Mouse (Mus musculus) macrophage (primary cell): ENCODE measurements around the gene Utp6. TPM values are rescaled to one million over a fixed set of nuclear protein-coding genes. Genes with fewer than 3 reads are reported as not detected.
"Not testable (repeated sequence)": the region's sequence is repeated elsewhere in the genome, so short reads cannot be mapped to it uniquely, and the experiment has no call there.

Experiments used
- H3K27ac ChIP-seq: fragments of 350-480 bp; formaldehyde crosslinking; 2 replicates; pipeline ENCODE4 v1.9.0; 2021
- H3K36me3 ChIP-seq: fragments of 350-480 bp; formaldehyde crosslinking; 2 replicates; pipeline ENCODE4 v1.9.0; 2021; ENCODE audit errors: inconsistent target
- H3K4me3 ChIP-seq: fragments of 350-480 bp; formaldehyde crosslinking; 2 replicates; pipeline ENCODE4 v1.9.0; 2021; ENCODE audit errors: inconsistent target
- H3K79me2 ChIP-seq: fragments of 350-480 bp; formaldehyde crosslinking; 2 replicates; pipeline ENCODE4 v1.9.0; 2021; ENCODE audit errors: inconsistent target
- WGBS: methylation state at CpG from one replicate; pipeline ENCODE4 v1.1.7; 2026; ENCODE audit warnings: inconsistent platforms; ENCODE audit not compliant: missing documents; 5-methylcytosine and 5-hydroxymethylcytosine counted together
- polyA plus RNA-seq: library from polyadenylated mRNA; stranded (reverse); fragments of 250-400 nt; gene quantifications from 3 replicates; pipeline ENCODE4 v1.2.4, GENCODE M21; 2018; ENCODE audit warnings: inconsistent platforms
- total RNA-seq, 78 experiments: library from RNA; depleted of rRNA; stranded (reverse); fragments of 250-400 nt; gene quantifications; 1 replicate in 9 of 78; 2 replicates in 24 of 78; 3 replicates in 43 of 78; 4 replicates in 2 of 78; pipeline ENCODE4 v1.2.4; 2018; ENCODE audit warnings: inconsistent platforms in 56 of 78

The Utp6 gene
- 10 to 100 TPM; 13.8 to 47.9 (median 30.7) TPM for total RNA-seq (2018; cell fraction: chromatin; rRNA removed)
- 10 to 100 TPM; 25.4 to 53.0 (median 38.6) TPM for total RNA-seq (2018; cell fraction: cytosol; rRNA removed)
- total RNA-seq (2018; cell fraction: nucleus; rRNA removed) = 10 to 100 TPM; 14.4 to 46.8 (median 28.4) TPM
- polyA plus RNA-seq = 27.8 to 53.2 TPM (median 43.3 TPM) in 3 replicates

DNA sequence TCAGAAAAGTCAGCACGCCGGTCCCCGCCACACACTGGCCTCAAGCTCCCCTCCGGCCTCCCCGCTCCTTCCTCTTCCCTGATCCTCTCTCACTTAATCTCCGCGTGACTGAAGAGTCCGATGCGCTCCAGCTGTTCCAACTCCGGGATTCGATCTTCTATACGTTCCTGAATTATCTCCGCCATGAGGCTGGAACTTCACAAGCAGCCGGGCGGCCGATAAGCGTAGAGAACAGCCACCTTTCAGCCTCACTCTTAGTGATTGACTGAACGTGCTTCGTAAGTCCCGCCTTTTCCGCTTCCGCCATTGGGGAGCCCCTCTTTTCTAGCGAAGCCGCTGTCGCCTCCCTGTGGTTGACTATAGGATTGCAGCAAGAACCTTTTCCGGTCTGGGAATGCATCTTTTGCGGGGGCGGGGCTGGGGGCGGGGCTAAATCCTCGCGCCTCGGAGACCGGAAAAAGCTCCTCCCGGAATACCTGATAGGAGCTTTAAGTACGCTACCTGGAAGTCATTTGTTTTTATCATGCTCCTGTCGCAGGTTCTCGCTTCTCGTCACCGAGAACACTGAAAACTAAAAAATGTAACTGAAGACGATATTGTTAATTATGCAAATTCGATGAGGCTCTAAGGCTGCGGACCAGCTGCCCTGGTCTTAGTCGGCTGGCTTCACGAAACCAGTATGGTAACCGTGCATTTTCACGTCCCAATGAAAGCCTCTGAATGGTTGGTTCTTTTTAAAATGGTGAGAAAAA is at the start of gene Utp6:
TSS of gene Utp6 (minus strand) at position 266 of the 752 bp plus-strand sequence.
- Histone ChIP-seq H3K36me3 (peaks cover 14% of the 10 kb centered on the region; the same call in 1 of the 2 replicates), H3K4me3 (peak within 1 kb of the TSS; percentile 89), H3K79me2 (peaks cover 22% of the 10 kb centered on the region), H3K27ac (peak within 1 kb of the TSS; percentile 66)
- 1% methylated on average over 46 of the region's 46 CpGs for WGBS

DNA sequence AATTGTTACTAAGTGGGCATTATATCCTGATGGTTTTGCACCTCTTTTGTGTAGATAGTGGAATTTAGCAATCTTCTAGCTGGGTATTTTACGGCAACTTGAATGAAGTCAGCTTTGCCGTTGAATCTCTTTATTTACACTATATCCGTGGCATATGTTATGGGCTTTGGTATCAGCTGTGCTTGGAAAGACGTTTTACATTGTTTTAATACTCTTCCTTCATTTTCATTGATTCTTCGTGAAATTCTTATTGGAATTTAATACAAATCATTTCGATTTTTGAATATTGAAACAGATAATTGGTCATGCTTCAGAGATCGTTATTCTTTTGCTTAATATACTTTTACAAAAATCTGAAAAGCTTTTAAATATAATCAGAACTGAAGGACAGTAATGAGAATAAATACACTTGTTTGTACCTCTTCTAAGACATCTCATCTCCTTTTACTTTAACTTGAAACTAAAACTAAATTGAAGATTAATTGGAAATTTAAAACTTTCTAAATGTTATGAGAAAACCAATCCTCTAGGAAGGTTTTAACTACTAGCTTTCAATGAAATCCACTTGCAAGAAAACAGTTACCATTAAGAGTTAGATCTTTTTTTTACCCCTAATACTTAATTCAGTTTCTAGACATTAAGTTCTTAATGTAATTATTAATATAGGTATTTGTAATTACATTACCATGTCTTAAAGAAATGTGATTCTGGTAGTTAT is 32.2 kb upstream of the Utp6 start:
- Histone ChIP-seq H3K27ac (0 out of 2 replicates have a peak overlapping the region, but pooled peaks have one; percentile 53), H3K4me3 (peak overlapping the region; percentile 86), H3K79me2 (peaks cover 58% of the 10 kb centered on the region), H3K36me3 (no peaks in the 10 kb centered on the region)
- 2% methylated on average over 7 of the region's 7 CpGs for WGBS

DNA sequence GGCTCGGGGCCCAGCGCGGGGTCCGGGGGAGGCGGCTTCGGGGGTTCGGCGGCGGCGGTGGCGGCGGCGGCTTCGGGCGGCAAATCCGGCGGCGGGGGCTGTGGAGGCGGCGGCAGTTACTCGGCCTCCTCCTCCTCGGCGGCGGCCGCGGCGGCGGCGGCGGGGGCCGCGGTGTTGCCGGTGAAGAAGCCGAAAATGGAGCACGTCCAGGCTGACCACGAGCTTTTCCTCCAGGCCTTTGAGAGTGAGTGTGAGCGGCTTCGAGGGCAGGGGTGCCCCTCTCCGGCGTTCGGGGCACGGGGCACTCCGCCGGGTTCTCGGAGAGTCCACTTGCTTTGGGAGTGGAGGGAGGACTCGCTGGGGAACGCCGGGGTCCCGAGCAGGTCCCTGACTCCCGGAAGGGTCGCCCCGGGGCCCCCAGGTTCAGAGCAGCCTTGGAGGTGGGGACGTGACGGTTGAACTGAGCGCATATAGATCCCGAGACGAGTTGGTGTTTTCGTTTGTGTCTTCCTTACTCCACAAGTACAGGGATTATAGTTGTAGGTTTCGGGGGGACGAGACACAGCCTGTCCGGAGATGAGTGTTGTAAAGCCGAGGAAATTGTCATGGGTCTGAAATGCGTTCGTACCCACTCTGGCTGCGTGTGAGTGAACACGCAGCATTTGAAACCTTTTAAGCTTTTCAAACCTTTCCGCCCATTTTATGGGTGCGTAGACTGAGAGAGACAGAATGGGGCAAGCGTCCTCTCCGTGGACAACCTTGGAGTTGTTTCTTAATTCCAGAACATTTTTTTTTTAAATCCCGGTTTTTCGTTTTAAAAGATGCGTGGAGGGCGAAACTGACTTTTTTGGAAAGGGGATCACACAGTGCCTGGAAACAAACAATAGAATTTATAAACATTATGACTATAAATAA is 31.4 kb upstream of the Utp6 start:
- Histone ChIP-seq H3K4me3 (peak overlapping the region; percentile 86), H3K79me2 (peaks cover 51% of the 10 kb centered on the region), H3K36me3 (no peaks in the 10 kb centered on the region), H3K27ac (peak overlapping the region; percentile 53)
- WGBS = 1% methylated on average over 41 of the region's 74 CpGs

DNA sequence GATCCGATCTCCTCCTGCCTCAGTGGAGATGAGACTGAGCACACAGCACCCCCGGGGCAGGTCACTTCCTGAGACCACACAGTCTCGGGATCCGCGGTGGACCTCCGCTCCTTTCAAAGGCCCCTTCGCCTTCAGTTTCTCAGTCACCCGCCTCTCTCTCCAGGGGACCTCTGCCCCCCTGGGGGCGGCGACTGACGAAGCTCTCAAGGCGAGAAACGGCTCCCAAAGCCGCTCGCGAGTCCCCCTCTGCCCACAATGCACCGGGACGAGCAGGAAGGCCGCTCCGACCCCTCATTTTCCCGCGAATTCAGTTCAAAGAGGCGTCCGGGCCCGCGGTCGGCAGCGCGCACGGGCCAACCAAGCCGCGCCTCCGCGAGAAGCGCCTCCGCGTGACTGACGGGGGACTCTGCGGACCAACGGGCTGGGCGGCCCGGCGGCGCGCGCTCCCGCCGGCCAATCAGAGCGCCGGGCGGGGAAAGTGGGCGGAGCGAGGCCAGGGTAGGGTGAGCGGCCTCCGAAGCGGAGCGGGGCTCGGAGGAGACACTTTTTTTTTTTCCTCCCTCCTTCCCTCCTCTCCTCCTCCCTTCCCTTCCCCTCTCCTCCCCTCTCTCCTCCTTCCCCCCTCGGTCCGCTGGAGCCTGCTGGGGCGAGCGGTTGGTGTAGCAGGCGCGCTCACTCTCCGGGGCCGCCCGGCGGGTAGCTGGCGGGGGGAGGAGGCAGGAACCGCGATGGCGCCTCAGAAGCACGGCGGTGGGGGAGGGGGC is 30.6 kb upstream of the Utp6 start, which contains the start of gene Suz12:
TSS of gene Suz12 (plus strand) at position 515 of the 764 bp plus-strand sequence.
- 2% methylated on average over 59 of the region's 74 CpGs for WGBS
- Histone ChIP-seq H3K27ac (peak within 1 kb of the TSS; percentile 75), H3K79me2 (peaks cover 44% of the 10 kb centered on the region), H3K36me3 (no peaks in the 10 kb centered on the region), H3K4me3 (peak within 1 kb of the TSS; percentile 86)

DNA sequence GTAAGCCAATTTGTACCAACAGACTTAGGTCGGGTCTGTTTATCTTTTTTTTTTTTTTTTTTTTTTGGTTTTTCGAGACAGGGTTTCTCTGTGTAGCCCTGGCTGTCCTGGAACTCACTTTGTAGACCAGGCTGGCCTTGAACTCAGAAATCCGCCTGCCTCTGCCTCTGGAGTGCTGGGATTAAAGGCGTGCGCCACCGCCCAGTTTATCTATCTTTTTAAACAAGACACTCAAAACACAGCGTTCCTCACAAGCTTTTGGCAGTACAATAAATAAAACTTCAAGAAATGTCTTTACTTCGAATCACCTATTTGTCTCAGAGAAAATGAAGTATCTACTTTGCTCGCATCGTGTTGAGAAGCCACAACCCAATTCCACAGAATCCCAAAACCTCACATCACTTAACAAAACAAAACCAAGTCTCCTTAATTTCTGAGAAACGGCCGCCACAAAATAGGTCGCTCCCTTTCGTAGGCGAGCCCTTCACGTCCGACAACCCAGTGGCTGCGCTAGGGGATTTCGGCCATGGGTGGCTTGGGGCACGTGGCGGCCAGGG is 29.9 kb upstream of the Utp6 start:
- H3K4me3 ChIP-seq = peak overlapping the region; percentile 67
- H3K27ac ChIP-seq = peak overlapping the region; percentile 75
- H3K36me3 ChIP-seq = no peaks in the 10 kb centered on the region
- 22% methylated on average over 19 of the region's 21 CpGs for WGBS
- H3K79me2 ChIP-seq = peaks cover 38% of the 10 kb centered on the region

DNA sequence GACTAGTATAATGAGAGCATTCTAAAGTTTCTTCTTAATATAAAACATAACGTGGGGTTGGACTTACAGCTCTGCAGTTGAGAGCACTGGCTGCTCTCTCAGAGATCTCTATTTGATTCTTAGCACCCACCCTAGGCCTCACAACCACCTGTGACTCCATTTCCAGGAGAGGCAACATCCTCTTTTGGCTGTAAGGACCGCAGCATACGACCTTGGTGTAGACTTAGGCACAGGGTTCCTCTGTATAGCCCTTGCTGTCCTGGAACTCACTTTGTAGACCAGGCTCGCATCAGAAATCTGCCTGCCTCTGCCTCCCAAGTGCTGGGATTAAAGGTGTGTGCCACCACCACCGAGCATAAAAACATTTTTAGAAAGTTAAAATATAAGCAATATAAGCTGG is 29.4 kb upstream of the Utp6 start:
- Histone ChIP-seq H3K79me2 (peaks cover 33% of the 10 kb centered on the region), H3K36me3 (no peaks in the 10 kb centered on the region), H3K27ac (no peak overlapping the region), H3K4me3 (no peak overlapping the region)
- WGBS = 93% methylated on average over 5 of the region's 5 CpGs

DNA sequence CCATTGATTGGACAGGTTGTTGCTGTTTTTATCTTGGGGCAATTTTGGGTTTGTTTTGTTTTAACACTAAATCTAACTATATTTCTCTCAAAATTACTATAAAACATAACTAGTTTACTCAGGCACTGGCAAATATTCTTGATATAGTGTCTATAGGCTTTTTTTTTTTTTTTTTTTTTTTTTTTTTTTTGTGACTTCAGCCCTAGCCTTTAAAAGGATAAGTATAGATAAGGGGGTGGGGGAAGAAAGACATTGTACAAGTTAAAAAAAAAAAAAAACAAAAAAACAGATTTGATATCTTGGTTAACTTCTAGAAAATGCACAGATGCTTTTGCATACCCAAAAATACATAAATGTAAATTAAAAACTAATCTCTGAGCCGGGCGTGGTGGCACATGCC is 27.9 kb upstream of the Utp6 start:
- H3K4me3 ChIP-seq = no peak overlapping the region
- no peak overlapping the region for H3K27ac ChIP-seq
- H3K79me2 ChIP-seq = peaks cover 18% of the 10 kb centered on the region
- H3K36me3 ChIP-seq = no peaks in the 10 kb centered on the region
- 97% methylated on average over 2 of the region's 2 CpGs for WGBS

DNA sequence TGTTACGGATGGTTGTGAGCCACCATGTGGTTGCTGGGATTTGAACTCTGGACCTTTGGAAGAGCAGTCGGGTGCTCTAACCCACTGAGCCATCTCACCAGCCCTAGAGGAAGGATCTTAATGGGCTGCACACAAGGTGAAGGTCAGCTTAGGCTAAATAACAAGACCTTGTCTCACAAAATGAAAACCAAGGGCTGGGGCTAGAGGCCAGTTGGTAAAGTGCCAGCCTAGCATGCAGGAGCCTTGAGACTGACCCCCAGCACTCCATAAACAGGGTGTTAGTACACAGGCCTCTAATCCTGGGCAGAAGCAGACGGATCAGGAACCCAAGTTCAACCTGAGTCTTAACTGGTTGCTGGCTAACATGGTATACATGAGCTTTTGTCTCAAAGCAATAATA is 25.7 kb upstream of the Utp6 start:
- 100% methylated on average over 2 of the region's 3 CpGs for WGBS
- no peak overlapping the region for H3K27ac ChIP-seq
- H3K36me3 ChIP-seq = no peaks in the 10 kb centered on the region
- no peaks in the 10 kb centered on the region for H3K79me2 ChIP-seq
- H3K4me3 ChIP-seq = no peak overlapping the region

DNA sequence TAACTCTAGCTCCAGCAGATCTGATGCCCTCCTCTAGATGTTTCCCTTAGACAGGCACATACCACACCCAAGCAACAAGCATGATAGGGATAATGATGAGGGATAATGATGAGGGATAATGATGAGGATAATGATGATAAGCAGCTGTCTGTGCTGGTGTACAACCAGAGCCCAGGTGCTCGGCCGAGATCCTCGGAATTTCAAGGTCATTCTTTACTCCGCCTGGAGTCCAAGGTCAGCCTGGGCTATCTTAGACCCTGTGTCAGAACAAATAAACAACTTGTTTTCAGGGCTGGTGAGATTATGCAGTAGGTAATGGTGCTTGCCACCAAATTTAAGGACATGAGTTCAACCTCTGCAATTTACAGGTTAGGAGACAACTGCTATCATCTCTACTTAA is 24.7 kb upstream of the Utp6 start:
- WGBS = 98% methylated on average over 4 of the region's 4 CpGs

DNA sequence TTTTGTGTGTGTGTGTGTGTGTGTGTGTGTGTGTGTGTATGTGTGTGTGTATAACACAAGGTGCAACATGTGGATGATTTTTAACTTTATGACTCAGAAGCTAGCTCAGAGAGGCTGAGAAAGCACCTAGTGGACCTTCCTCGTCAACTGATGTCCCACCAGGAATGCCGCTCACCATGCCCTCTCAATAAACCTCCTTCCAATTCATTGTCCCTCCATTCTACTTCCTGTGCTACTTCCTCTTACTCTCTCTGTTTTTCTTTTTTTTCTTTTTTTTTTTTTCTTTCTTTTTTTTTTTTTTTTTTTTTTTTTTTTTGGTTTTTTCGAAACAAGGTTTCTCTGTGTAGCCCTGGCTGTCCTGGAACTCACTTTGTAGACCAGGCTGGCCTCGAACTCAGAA is 15.6 kb upstream of the Utp6 start:
- H3K4me3 ChIP-seq, H3K79me2 ChIP-seq, H3K36me3 ChIP-seq, H3K27ac ChIP-seq: not testable (repeated sequence)
- WGBS = 100% methylated on average over 2 of the region's 4 CpGs

More for the DNA sequence above, 24.7 kb upstream of the Utp6 start:
- no peak overlapping the region for H3K4me3 ChIP-seq
- no peaks in the 10 kb centered on the region for H3K79me2 ChIP-seq
- H3K36me3 ChIP-seq = no peaks in the 10 kb centered on the region
- H3K27ac ChIP-seq = no peak overlapping the region

DNA sequence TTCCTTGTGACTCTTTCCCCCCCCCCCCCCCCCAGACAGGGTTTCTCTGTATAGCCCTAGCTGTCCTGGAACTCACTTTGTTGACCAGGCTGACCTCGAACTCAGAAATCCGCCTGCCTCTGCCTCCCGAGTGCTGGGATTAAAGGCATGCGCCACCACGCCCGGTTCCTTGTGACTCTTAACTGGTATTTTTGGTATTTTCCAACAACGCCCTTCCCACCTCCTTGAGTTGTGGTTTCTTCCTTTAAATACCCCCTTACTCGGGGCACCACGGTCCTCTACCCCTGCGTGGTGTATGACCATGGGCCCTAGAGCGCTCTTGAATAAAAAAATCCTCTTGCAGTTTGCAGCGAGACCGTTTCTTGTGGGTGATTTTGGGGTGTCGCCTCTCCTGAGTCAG is 14.9 kb upstream of the Utp6 start:
- H3K79me2 ChIP-seq, H3K27ac ChIP-seq, H3K4me3 ChIP-seq, H3K36me3 ChIP-seq: not testable (repeated sequence)
- WGBS = 95% methylated on average over 11 of the region's 14 CpGs

DNA sequence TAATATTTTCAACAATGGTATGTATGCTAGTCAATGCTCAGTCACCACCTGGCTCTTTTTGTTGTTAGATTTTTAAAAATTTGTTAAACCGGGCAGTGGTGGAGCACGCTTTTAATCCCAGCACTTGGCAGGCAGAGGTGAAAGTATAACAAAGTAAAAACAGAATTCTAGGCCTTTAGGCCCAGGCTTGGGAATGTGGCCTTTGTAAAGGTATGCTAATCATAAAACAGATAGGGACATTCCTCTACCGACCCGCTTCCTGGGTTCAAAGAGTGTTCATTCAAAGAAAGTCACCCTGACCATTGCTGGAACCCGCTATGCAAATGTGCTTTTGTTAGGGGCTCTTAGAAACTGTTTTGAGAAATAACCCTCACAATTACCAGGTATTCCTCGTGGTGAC is 14.5 kb upstream of the Utp6 start:
- H3K27ac ChIP-seq, H3K36me3 ChIP-seq, H3K79me2 ChIP-seq, H3K4me3 ChIP-seq: not testable (repeated sequence)
- 90% methylated on average over 3 of the region's 6 CpGs for whole genome bisulfite sequencing

DNA sequence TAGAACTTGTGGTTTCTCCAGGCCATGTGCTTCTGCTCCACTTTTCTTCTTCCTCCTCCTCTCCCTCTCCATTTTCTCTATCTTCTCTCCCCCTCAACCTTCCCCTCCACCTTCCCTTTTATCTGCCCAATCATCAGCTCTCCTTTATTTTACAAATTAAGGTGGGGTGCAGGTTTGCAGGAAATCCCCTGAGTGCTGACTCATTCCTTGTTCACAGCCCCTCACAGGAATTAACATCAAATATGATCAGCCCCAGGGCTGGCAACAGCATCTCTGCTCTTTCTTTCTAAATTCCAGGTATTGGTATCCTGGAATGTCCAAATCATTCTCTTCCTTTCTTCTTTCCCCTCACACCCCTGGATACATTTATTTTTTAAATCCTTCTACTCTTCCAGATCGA is 14.0 kb upstream of the Utp6 start:
- WGBS = 89% methylated on average over 1 of the region's 1 CpGs
- Histone ChIP-seq H3K79me2 (no peaks in the 10 kb centered on the region), H3K4me3 (no peak overlapping the region)

More for the DNA sequence above, 14.0 kb upstream of the Utp6 start:
- no peaks in the 10 kb centered on the region for H3K36me3 ChIP-seq
- H3K27ac ChIP-seq = no peak overlapping the region
